Mouse (Mus musculus) C2C12 (cell line): ENCODE data around the gene Gimap5.

Experiments used
- CTCF ChIP-seq: IDR thresholded peaks from one replicate; pipeline ENCODE4 v1.5.1; 2011; ENCODE audit not compliant: control insufficient read depth, insufficient read depth, insufficient read length
- MAX ChIP-seq: IDR thresholded peaks from one replicate; pipeline ENCODE4 v1.6.1; 2011; ENCODE audit warnings: mild to moderate bottlenecking, control low read depth
- MYOG ChIP-seq: IDR thresholded peaks from one replicate; pipeline ENCODE4 v1.6.1; 2011; ENCODE audit not compliant: control insufficient read depth, insufficient read length; ENCODE audit errors: extremely low read depth

DNA sequence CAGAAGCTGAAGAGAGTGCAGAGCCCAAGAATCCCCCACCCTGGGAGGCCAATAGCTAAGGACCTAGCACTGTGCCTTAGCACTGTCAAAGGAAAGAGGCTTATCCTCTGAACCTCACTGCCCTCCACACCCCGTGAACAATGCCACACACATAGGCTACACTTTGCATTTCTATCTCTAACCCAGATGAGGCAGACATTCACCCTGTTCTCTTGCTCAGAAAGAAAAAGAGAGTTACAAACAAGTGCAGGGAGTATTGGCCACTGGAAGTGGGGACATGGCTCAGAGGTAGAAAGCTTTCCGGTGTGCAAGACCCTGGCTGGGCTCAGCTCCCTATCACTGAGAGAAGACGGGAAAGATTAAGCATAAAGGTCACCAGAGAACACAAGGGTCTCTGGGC is 39.9 kb upstream of the Gimap5 start:
- TF ChIP-seq MAX, result no peak
- no peak for TF ChIP-seq CTCF
- no peak for TF ChIP-seq MYOG
